Mouse (Mus musculus): ENCODE measurements around the gene Srgap1. TPM values are rescaled to one million over a fixed set of nuclear protein-coding genes. Genes with fewer than 3 reads are reported as not detected.

Srgap1 gene
- polyA plus RNA-seq, 1 experiment, result not detected

DNA sequence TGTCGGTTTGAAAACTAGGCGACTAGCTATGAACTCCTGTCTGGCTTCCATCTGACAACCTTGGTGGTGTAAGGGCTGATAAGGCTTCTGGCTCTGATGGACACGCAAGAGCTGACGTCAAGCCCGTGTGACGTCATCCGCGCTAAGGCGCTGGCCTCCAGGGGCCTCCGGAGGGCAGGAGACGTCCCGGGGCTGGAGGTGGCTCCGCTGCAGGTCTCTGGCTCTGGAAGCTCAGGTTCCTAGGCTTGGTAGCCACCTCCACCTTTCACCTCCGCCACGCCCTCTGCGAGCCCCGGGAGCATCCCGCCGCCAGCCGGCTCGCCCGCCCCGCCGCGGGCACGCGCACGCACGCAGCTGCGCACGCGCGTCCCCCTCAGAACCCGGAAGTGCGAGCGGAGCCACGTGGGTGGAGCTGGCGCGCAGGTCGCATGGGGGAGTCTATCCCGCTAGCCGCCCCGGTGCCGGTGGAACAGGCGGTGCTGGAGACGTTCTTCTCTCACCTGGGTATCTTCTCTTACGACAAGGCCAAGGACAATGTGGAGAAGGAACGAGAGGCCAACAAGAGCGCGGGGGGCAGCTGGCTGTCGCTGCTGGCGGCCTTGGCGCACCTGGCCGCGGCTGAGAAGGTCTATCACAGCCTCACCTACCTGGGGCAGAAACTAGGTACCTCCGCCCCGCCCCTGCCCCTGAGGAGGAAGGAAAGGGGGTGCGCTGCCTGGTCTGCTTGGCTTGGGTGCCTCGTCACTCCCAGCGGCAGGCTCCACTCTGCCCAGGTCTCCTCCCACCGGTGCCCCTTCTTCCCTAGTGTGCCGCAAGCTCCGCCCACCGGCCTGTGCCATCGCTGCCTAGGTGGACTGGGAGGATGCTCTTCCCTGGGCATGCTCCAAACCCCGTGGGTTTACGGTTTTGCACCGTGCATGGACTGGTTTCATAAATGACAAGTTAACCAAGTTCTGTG is 307.3 kb downstream of the Srgap1 start, which contains the start of gene BC048403:
TSS of gene BC048403 (plus strand) at position 390 of the 958 bp plus-strand sequence.
- Histone ChIP-seq H3K4me3 (replicated peaks) (peak within 1 kb of the TSS; percentile 100), H3K4me1 (peaks cover 27% of the 10 kb centered on the region), H3K27me3 (replicated peaks) (no peaks in the 10 kb centered on the region), H3K9me3 (peaks cover 14% of the 10 kb centered on the region), H3K36me3 (replicated peaks; ENCODE audit: low read length) (peaks cover 22% of the 10 kb centered on the region)
- TF ChIP-seq FLI1 (IDR thresholded peaks at IDR 0.05; ENCODE audit: low read length) (no peak), GATA1 (IDR thresholded peaks at IDR 0.05; ENCODE audit: borderline replicate concordance, low read length) (no peak)

DNA sequence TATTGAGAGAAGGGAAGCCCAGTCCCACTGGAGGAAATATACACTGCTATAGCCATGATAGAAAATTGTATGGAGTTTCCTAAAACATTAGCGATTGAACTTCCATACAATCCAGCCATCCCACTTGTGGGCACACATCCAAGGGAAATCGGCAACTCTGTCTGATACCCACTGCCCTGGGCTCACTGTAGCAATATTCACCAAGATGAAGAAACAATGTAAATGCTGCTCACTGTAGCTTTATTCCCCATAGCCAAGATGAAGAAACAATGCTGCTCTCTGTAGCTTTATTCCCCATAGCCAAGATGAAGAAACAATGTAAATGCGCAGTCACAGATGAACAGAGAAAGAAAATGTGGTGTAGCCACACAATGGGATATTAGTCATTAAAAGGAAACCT is 309.9 kb downstream of the Srgap1 start:
- Histone ChIP-seq H3K4me3 (replicated peaks) (no peak overlapping the region), H3K4me1 (peaks cover 27% of the 10 kb centered on the region), H3K27me3 (replicated peaks) (no peaks in the 10 kb centered on the region), H3K9me3 (peaks cover 8% of the 10 kb centered on the region), H3K36me3 (replicated peaks; ENCODE audit: low read length) (no peaks in the 10 kb centered on the region)
- TF ChIP-seq FLI1 (IDR thresholded peaks at IDR 0.05; ENCODE audit: low read length), result no peak
- TF ChIP-seq GATA1 (IDR thresholded peaks at IDR 0.05; ENCODE audit: borderline replicate concordance, low read length), result no peak

DNA sequence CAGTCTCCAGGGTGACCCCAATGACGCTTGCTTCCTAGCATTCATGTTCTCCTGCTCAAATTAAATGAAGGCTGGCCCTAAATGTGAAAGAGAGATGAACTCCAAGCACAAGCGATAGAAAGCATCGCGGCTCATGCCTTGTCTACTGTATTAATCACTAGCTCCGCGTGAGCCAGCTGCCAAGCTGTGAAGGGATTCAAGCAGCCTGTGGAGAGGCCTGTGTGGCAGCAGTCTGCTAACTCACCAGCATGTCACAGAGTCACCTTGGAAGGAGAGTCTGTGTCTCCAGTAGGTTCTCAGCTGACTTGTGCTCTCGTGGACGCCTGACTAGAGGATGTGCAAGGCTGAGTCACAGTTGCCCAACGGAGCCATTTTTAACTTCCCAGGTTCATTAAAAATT is 314.6 kb downstream of the Srgap1 start:
- TF ChIP-seq GATA1 (IDR thresholded peaks at IDR 0.05; ENCODE audit: borderline replicate concordance, low read length) (no peak), FLI1 (IDR thresholded peaks at IDR 0.05; ENCODE audit: low read length) (no peak)
- Histone ChIP-seq H3K36me3 (replicated peaks; ENCODE audit: low read length) (no peaks in the 10 kb centered on the region), H3K9me3 (peaks cover 30% of the 10 kb centered on the region), H3K4me1 (no peaks in the 10 kb centered on the region), H3K27me3 (replicated peaks) (no peaks in the 10 kb centered on the region), H3K4me3 (replicated peaks) (no peak overlapping the region)

DNA sequence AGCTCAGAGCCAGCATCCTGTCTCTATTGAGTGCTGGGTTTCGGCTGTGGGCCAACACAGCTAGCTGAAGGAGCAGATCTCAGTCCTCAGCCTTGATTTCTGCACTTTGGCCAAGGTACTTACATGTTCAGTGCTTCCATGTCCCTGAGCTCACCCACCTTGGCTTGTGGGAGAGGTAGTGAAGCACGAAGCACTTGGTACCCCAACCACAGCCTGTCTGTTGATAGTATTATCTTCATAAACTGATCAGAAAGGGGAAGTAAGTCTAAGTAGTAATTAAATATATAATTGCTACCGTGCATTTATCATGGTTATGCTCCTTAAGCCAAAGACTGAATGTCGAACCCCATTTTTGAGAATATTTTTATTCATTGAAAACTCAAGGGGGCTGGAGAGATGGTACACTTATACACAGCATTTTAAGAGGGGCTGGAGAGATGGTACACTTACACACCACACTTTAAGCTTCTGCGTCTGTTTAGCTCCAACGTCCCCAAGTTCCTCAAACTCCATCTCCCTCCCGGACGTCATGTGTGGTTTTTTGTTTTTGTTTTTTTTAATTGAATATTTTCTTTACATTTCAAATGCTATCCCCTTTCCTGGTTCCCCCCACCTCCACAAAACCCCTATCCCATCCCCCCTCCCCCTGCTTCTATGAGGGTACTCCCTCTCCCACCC is 315.9 kb downstream of the Srgap1 start:
- Histone ChIP-seq H3K9me3 (peaks cover 40% of the 10 kb centered on the region), H3K4me1 (no peaks in the 10 kb centered on the region), H3K4me3 (replicated peaks) (no peak overlapping the region), H3K36me3 (replicated peaks; ENCODE audit: low read length) (no peaks in the 10 kb centered on the region), H3K27me3 (replicated peaks) (no peaks in the 10 kb centered on the region)
- TF ChIP-seq FLI1 (IDR thresholded peaks at IDR 0.05; ENCODE audit: low read length) (no peak), GATA1 (IDR thresholded peaks at IDR 0.05; ENCODE audit: borderline replicate concordance, low read length) (no peak)

Other genes with a start within 250 kb of the Srgap1 start
- 7.5 and 32.8 TPM in 2 replicates for gene Rxylt1, start 50.1 kb upstream of the Srgap1 start, polyA plus RNA-seq (2012; ENCODE audit: insufficient read depth, low replicate concordance)